Mouse (Mus musculus) liver, embryonic 18 days (tissue): ENCODE measurements around the gene Vmn1r65. TPM values are rescaled to one million over a fixed set of nuclear protein-coding genes. Genes with fewer than 3 reads are reported as not detected.

Experiments used
- polyA plus RNA-seq: library from polyadenylated mRNA; depleted of rRNA; stranded (reverse); fragments of >200 nt; gene quantifications from 2 replicates; pipeline ENCODE4 v1.2.3, GENCODE M21; 2012; rRNA removed

Vmn1r65 gene
- not detected in 2 replicates for polyA plus RNA-seq

DNA sequence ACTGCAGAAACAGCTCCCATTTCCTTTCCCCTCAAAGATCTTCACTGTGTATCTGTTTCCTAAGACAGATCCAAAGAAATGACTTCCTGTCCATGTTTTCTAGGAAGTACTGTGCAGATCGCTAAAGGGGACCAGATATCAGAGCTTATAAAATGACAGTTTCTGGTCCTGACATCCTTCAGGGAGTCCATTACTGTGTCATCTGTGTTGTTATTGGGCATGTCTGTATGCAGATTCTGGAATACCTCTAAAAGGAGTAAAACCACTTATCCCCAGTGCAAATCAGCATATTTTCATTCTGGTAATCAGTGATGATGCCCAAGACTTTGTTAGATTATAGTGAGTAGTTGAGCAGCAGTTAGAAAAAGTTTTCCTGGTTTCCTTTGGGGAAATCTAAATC is at the start of gene Vmn1r65:
Vmn1r65 (minus strand) TSS at position 101 of the 400 bp plus-strand sequence.

DNA sequence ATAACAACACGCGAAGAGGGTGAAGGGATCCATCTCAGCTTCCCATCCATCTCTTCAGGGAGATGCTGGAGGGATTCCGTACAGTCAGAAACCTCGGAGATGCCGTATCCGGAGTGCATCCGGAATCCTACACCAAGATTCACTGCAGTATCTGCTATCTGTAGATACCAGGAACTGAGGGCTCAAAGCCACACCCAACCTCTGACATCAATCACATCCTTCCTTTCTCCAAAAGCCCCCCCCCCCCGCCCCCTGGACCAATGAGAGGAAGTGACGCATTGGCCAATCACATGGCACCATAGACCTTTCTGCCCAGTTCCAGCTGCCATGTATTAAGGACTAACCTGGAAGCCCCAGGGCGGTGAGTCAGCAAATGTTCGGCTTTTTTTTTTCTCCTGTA is 34.1 kb upstream of the Vmn1r65 start, which contains the start of gene Nlrp4c:
Nlrp4c (plus strand) TSS at position 301 of the 400 bp plus-strand sequence.

Other genes starting within 250 kb of the Vmn1r65 start
- gene Vmn1r63, start 205.6 kb downstream of the Vmn1r65 start, polyA plus RNA-seq, result not detected in 2 replicates
- not detected in 2 replicates for gene Vmn1r64, start 126.5 kb downstream of the Vmn1r65 start, polyA plus RNA-seq
- 0.01 TPM in 1 of 2 replicates, not detected in the other for gene Nlrp4c, start 34.2 kb upstream of the Vmn1r65 start, polyA plus RNA-seq
- 16.4 and 21.9 TPM in 2 replicates for gene Zfp787, start 145.0 kb upstream of the Vmn1r65 start, polyA plus RNA-seq
- gene Zfp444, start 161.2 kb upstream of the Vmn1r65 start, polyA plus RNA-seq, result 16.6 and 19.2 TPM in 2 replicates
- gene Galp, start 186.1 kb upstream of the Vmn1r65 start, polyA plus RNA-seq, result not detected in 2 replicates
- gene Zscan5b, start 211.3 kb upstream of the Vmn1r65 start, polyA plus RNA-seq, result not detected in 2 replicates
- not detected in 2 replicates for gene Epp13, start 241.7 kb upstream of the Vmn1r65 start, polyA plus RNA-seq